Mouse (Mus musculus): Measurements from ENCODE around the gene Zfp961. TPM values are rescaled to one million over a fixed set of nuclear protein-coding genes. Genes with fewer than 3 reads are reported as not detected.

The Zfp961 gene
- polyA plus RNA-seq (2012; ENCODE audit: low replicate concordance) = 1.1 and 4.8 TPM in 2 replicates

GRCm38 (mm10) chr8:71950482-71951221 is at the start of gene Zfp961:
TSS of gene Zfp961 (plus strand) at chr8:71951038.

GRCm38 (mm10) chr8:71908309-71909261 is 42.3 kb upstream of the Zfp961 start, which contains the start of the genes Zfp882 and Zfp617:
TSS of gene Zfp882 (plus strand) at chr8:71908608.
TSS of gene Zfp617 (plus strand) at chr8:71908635.

GRCm38 (mm10) chr8:72009473-72009872 is 58.6 kb downstream of the Zfp961 start, which contains the start of gene Cyp4f18:
TSS of gene Cyp4f18 (minus strand) at chr8:72009626.

GRCm38 (mm10) chr8:72040918-72041317 is 90.1 kb downstream of the Zfp961 start, which contains the start of gene Olfr372:
TSS of gene Olfr372 (plus strand) at chr8:72041218.

Other genes starting within 250 kb of the Zfp961 start
- gene B3gnt3, start 249.2 kb upstream of the Zfp961 start, polyA plus RNA-seq (2012; ENCODE audit: low replicate concordance) = 2.1 and 3.0 TPM in 2 replicates
- gene Fcho1, start 225.3 kb upstream of the Zfp961 start, polyA plus RNA-seq (2012; ENCODE audit: low replicate concordance) = 623 and 753 TPM in 2 replicates
- gene Zfp709, start 69.0 kb upstream of the Zfp961 start, polyA plus RNA-seq (2012; ENCODE audit: low replicate concordance) = 0.20 and 0.48 TPM in 2 replicates
- gene Zfp882, start 42.4 kb upstream of the Zfp961 start, polyA plus RNA-seq (2012; ENCODE audit: low replicate concordance) = 0.09 and 0.49 TPM in 2 replicates
- 0.25 and 2.2 TPM in 2 replicates for gene Zfp617, start 42.4 kb upstream of the Zfp961 start, polyA plus RNA-seq (2012; ENCODE audit: low replicate concordance)
- gene Cyp4f18, start 58.6 kb downstream of the Zfp961 start, polyA plus RNA-seq (2012; ENCODE audit: low replicate concordance) = 6.8 and 30.5 TPM in 2 replicates
- gene Olfr372, start 90.2 kb downstream of the Zfp961 start, polyA plus RNA-seq (2012; ENCODE audit: low replicate concordance) = not detected in 2 replicates
- gene Olfr373, start 132.1 kb downstream of the Zfp961 start, polyA plus RNA-seq (2012; ENCODE audit: low replicate concordance) = 0.06 TPM in 1 of 2 replicates, not detected in the other
- 0.02 TPM in 1 of 2 replicates, not detected in the other for gene Olfr374, start 156.0 kb downstream of the Zfp961 start, polyA plus RNA-seq (2012; ENCODE audit: low replicate concordance)
- gene Tpm4, start 183.9 kb downstream of the Zfp961 start, polyA plus RNA-seq (2012; ENCODE audit: low replicate concordance) = 15.1 and 15.6 TPM in 2 replicates
- gene Rab8a, start 210.2 kb downstream of the Zfp961 start, polyA plus RNA-seq (2012; ENCODE audit: low replicate concordance) = 24.9 and 70.2 TPM in 2 replicates
- gene Hsh2d, start 238.6 kb downstream of the Zfp961 start, polyA plus RNA-seq (2012; ENCODE audit: low replicate concordance) = 4.4 and 24.5 TPM in 2 replicates